19 mouse cellular contexts compared by ENCODE assay signal in genomic region chr3:123537279-123537678, GRCm38 (mm10).
A peak's percentile ranks its signal among the peaks of the same experiment; 100 is the strongest.
DNase-seq lines count a peak whose midpoint lies in the region; ATAC-seq and TF ChIP-seq lines count a peak whose summit lies in the region.
"Had no signal": no experiment of that assay in that cellular context is flagged by ENCODE, and none has a peak within 500 bp of the region (broad histone marks: within the 10 kb centered on the region; RNA-seq: fewer than 3 reads in every experiment).

No protein-coding gene starts in this region.

- ATAC-seq in monocyte, adult 5-6 weeks (replicated peaks; ENCODE audit: insufficient number of reproducible peaks, low FRiP score, low TSS enrichment, poor library complexity, severe bottlenecking), result no peak
- ATAC-seq: activated CD4-positive, CD25-positive, alpha-beta regulatory T cell, adult 4 months; CD4-positive, CD25-positive, alpha-beta regulatory T cell, adult 4 months; Patski had no signal

- H3K4me1 ChIP-seq in MEL (ENCODE audit: control insufficient read depth in 1 of 2, insufficient read depth in 2 of 2, low read length in 2 of 2), result no peaks in the 10 kb centered on the region

- no peaks in the 10 kb centered on the region for H3K79me2 ChIP-seq in MEL (ENCODE audit: control insufficient read depth, insufficient read depth, low read length, poor library complexity)

- TF ChIP-seq RAD21 in MEL (IDR thresholded peaks at IDR 0.05; ENCODE audit: low read depth, low read length), result no peak

- no peak overlapping the region for H3K4me3 ChIP-seq in MEL (ENCODE audit: control insufficient read depth in 1 of 2, insufficient read depth in 1 of 2, low read depth in 2 of 2, low read length in 2 of 2)

- H3K36me3 ChIP-seq in MEL (ENCODE audit: control insufficient read depth in 1 of 2, insufficient read depth in 2 of 2, low read length in 2 of 2), result no peaks in the 10 kb centered on the region
- H3K36me3 ChIP-seq: G1E had no signal

- H3K9ac ChIP-seq in MEL (ENCODE audit: control insufficient read depth, low read depth, low read length, poor library complexity, severe bottlenecking), result no peak overlapping the region

- no peaks in the 10 kb centered on the region for H3K9me3 ChIP-seq in MEL (replicated peaks; ENCODE audit: insufficient read depth, low read length)
- H3K9me3 ChIP-seq: G1E had no signal

- peak; percentile 19 to 51; a peak in 2 of 4 replicates for TF ChIP-seq EP300 in MEL (IDR thresholded peaks at IDR 0.05; ENCODE audit: low read depth in 1 of 2, low read length in 2 of 2)

- DNase-seq in MEL (ENCODE audit: low read depth, low spot score), result no peak
- DNase-seq: adrenal gland, adult 2 months; adrenal gland, adult 8-10 months; adrenal gland, postnatal 10 days; adrenal gland, postnatal 14 days; adrenal gland, postnatal 25 days; adrenal gland, postnatal 36 days; B cell, adult 2 months; cerebellum, adult 11 months; cerebellum, adult 11-12 months; cerebellum, adult 18-20 months; cerebellum, adult 2 months; cerebellum, adult 8-10 months had no signal

- H3K27me3 ChIP-seq in MEL (ENCODE audit: control insufficient read depth in 1 of 2, insufficient read depth in 2 of 2, low read length in 2 of 2), result no peaks in the 10 kb centered on the region
- H3K27me3 ChIP-seq: CH12.LX, Patski had no signal

- TF ChIP-seq CTCF in MEL (IDR thresholded peaks at IDR 0.05 in 2 of 3, conservative IDR thresholded peaks at IDR 0.05 in 1 of 3; ENCODE audit: control insufficient read depth in 1 of 3, insufficient read depth in 1 of 3, low read depth in 2 of 3, low read length in 3 of 3, poor library complexity in 1 of 3, severe bottlenecking in 1 of 3), result no peak

- H3K27ac ChIP-seq in MEL (ENCODE audit: control insufficient read depth, low read depth, low read length), result no peak overlapping the region

- no peak for TF ChIP-seq POLR2A in MEL (IDR thresholded peaks at IDR 0.05; ENCODE audit: control insufficient read depth in 1 of 2, insufficient read depth in 1 of 2, low read depth in 1 of 2, low read length in 2 of 2, poor library complexity in 1 of 2)

TF ChIP-seq in MEL, 35 proteins besides CTCF, POLR2A, EP300 and RAD21:
- TF ChIP-seq RCOR1 (IDR thresholded peaks at IDR 0.05; ENCODE audit: low read depth, low read length), result peak; percentile 87
- no peak for TF ChIP-seq MYC (IDR thresholded peaks at IDR 0.05; ENCODE audit: low read depth, low read length)
- TF ChIP-seq GATA1 (IDR thresholded peaks at IDR 0.05; ENCODE audit: low read depth, low read length), result no peak
- no peak for TF ChIP-seq MXI1 (IDR thresholded peaks at IDR 0.05; ENCODE audit: low read depth, low read length)
- TF ChIP-seq TCF12 (IDR thresholded peaks at IDR 0.05; ENCODE audit: low read depth, low read length), result 0 out of 2 replicates have a peak, but pooled peaks have one; percentile 9
